Mouse (Mus musculus) embryo, embryonic 11 days (tissue): ENCODE data around the gene Krt25.

Source experiments
- DNase-seq: peaks from one replicate; pipeline ENCODE4 v3.0.0-alpha.2; 2015

Gene Krt25

DNA sequence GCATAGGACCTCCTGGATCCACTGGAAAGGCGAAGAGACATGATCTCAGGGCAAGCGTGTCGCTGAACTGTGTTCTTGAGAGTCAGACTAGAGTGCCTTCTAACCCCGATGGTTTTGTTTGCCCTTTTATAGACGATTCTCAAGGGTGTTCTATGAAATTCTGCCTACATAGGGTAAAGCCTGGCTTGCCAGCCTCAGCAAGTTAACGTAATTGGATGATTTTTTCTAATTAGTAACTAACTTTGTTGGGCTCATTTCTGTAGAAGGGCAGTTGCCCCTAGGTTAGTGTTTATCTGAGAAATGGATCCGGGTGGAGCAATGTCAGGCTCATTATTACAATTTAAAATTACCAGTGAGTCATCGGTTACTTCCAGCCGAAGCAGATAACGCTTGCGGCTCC lies at the start of gene Krt25:
TSS of gene Krt25 (minus strand) at position 101 of the 400 bp plus-strand sequence.
- DNase-seq, result no peak

DNA sequence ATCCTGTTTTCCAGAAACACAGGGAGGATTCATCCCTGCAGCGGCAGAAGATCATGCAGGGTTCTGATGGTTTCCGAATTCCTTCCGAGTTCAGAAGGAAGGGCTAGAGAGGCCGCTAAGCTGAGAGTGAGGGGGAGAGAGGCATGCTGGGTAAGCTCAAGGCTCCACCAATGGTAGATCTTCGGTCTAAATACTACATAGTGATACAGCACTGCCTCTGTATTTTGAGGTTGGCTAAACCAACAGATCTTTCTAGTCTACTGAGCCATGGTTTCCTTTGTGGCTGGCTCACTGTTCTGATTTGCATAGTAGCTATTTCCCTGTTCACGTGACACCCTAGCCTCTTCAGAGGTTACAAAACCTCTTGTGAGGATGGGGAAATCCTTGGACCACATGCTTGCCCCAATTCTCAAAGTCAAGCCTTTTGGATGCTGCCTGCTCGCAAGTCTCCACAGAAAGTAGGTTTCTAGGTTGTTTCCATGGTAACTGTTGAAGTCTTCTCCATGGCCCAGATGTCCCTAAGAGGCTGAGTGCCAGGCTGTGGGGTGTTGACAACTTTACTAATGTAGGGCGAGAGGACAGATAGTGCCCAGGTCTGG lies 47.2 kb upstream of the Krt25 start:
- no peak for DNase-seq

DNA sequence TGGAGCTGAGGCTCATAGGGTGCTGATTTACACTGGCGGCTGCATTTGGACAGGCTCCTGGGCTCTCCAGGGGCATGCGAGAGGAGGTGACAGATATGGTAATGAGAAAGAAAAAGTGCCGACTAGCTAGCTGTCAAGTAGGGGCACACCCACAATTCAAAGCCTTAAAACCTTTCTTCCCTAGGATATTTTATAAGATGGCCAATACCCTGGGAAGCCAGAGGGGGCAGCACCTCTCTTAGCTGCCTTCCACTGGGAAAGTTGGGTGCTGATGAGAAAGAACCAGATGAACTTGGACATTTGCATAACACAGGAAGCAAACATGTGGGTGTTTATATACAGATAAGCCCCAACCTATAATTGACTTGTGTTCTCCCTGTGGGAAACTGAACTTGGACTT lies 46.5 kb upstream of the Krt25 start:
- peak; percentile 43 for DNase-seq

DNA sequence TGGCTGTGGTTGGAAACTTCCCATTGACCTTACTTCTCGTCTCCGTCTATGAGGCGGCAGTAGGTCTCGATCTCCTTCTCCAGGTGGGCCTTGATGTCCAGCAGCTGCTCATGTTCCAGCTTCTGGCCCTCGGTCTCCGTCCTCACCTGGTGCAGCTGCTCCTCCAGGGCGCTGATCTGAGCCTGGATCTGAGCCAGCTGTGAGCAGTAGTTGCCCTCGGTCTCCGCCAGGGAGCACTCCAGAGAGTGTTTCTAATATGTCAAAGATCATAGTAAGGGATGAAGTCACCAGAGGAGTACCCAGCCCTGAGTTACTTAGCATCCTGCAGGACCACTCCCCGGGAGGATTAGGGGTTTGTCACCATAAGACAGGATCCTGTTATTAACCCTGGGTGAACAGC lies 44.0 kb upstream of the Krt25 start:
- peak; percentile 12 for DNase-seq

DNA sequence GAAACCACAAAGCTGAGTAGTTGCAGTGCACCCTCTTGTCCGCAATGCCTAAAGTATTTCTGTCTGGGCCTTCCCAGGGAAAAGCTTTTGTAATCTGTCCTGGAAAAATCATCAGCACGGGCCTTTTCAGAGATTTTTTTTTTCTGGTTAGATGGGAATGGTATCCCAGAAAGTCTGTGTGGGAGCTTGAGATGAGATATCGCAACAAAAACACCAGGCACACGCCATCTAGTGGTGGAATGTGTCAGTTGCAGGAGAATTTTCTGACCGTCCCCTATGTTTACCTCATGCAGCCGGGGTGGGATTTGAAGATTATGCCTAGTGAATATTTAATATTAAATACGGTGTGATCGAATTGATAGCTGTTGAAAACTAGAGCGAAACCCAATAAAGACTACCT lies 41.7 kb upstream of the Krt25 start:
- DNase-seq, result peak; percentile 62

DNA sequence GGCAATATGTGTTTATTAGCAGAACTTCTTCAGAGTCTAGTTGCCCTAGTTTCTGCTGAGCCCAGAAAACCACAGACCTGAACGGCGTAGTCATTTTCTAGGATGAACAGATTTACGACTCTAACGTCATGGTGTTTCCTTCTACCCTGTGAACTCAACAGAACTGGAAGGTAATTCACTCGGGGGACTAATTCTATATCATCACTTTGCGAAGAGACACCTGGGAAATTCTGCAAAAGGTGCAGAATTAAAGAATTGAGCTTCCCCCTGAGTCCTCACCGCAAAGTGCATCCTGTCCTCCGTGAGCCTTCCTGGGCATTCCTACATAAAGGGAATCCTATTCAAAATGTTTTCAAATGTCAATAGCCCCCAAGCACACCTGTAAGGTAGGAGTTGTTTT lies 38.7 kb upstream of the Krt25 start:
- DNase-seq, result no peak

DNA sequence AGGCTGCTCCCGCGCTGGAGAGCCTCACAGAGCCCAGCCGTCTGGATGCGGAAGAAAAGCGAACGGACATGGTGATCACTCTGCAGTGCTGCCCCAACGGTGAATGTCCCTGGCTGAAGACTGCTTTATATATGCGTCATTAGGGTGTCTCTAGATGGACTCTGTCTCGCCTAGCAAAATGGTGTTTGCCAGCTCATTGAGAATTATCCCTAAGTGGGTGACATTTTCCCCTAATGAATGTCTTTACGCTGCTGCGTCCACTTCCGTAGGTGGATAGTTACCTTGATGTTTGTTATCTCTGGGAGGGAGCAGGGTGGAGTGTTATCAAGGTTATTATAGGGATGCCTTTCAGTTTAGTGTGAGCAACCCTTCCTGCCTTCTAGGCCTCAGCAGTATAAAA lies 28.3 kb upstream of the Krt25 start, which contains the start of gene Krt27:
TSS of gene Krt27 (minus strand) at position 101 of the 400 bp plus-strand sequence.
- no peak for DNase-seq

DNA sequence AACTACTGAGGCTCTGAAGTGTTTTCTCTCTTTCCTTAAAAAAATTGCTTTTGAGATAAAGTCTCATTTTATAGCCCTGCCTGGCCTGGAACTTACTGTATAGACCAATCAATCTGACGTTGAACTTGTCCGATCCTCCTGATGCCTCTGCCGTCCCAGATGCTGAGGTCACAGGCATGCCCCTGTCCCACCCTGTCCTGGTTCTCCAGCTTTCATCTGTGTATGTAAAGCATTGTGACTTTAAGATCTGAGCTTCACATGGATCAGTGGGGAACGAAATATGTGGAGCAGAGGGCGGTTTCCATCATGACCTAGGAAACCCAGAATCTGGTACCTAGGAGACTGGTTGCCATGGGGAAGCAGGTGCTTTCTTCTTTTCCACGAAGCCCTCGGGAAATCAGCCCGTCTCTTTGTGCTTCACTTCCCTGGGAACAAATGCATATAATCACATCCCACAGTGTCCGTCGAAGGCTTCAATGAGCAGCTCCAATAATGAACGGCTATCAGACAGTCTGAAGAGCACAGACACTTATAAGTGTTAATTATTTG lies 16.6 kb upstream of the Krt25 start:
- peak; percentile 31 for DNase-seq

DNA sequence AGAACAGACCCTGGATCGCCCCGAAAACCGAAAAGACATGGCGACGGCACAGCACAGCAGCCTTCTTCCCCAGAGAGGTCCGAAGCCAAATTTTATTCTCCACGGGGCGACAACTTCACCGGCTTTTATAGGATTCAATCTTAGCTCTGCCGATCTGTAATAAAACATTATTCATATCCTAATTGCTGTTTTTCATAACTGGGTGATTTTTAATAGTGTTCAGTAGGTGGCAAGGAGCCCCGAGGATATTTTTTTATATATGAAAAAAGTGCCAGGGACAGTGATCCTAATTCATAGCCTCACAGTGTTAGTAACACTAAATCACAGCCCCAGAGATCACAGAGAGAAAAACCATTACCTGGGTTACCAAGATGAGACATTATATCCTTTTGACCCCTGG lies 15.1 kb upstream of the Krt25 start, which contains the start of gene Krt26:
TSS of gene Krt26 (minus strand) at position 101 of the 400 bp plus-strand sequence.
- DNase-seq, result no peak

DNA sequence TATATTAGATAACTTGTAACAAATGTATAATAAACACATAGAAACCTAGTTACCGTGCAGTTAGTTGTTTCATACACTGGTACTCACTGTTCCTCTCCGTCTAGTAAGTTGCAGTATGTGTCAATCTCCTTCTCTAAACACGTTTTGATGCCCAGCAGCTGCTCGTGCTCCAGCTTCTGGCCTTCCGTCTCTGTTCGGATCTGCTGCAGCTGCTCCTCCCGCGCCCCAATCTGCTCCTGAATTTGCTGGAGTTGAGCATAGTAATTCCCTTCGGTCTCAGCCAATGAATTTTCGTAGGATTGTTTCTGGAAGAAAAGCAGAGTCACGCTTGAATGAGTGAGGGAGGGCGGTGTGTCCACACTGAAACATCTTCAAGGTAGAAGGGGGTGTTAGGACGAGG lies 10.7 kb upstream of the Krt25 start:
- DNase-seq, result no peak

DNA sequence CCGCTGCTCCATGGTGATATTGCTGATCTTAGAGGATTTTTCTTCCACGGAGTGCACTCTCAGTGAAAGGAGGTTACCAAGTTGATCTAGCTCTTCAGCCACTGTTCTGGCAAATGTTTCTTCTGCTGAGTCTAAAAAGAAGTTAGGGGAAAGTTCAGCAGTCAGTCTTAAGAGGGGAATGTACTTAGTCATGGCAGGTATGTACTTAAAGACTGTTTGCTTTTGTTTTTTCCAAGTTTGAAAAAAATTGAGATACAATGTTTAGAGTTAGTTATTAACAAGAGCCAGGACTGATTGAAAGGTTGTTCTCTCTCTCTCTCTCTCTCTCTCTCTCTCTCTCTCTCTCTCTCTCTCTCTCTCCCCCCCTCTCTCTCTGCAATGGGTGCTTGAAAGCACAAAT lies 6.9 kb upstream of the Krt25 start:
- no peak for DNase-seq

DNA sequence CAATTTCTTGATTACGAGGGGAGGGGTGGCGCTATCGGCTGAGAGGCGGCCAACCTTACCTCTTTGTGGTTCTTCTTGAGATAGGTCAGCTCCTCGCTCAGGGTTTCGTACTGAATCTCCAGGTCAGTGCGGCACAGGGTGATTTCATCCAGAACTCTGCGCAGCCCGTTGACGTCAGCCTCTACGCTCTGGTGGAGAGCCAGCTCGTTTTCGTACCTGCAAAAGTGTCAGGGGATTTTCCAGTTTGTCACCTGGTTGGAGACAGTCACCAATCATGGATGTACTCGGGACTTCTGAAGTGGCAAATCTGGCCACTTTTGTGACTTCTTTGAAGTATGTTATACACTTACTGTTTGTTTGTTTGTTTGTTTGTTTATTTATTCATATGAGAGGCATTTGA lies 1.7 kb downstream of the Krt25 start:
- no peak for DNase-seq

DNA sequence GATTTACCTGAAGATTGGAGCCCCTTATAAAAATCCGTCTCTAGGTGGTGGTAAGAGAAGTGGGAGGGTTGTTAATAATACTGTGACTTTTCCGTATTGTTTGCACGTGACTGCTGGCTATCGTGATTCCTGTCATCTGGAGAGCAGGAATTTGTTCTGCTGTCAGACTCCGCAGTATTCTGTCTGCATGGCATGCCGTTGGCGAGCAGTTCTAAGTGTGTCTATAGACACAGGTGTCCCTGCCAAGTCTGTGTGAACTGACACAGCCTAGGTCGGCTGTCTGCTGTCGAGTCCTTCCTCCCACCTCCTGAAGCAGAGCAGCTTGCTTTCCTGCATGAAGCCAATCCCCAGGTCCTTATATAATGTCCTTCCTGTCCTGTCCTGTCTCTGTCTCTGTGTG lies 3.6 kb downstream of the Krt25 start:
- no peak for DNase-seq

DNA sequence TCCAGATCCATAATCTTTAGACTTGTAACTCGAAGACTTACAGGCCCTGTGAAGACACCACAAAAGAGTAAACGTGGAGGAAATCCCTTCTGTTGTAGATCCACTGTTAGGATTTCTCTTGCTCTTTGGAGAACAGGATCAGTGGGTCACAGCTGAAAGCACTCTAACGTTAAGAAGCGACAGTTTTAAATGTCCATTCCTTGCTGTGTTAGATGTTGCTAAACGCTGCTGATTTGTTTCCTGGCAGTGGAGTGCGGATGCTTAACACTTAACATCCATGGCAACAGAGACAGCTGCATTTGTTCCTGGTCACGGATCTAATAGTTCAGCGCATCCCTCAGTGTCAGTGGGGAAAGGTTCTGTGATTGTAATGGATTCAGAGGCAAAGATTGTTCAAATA lies 6.2 kb downstream of the Krt25 start:
- no peak for DNase-seq

DNA sequence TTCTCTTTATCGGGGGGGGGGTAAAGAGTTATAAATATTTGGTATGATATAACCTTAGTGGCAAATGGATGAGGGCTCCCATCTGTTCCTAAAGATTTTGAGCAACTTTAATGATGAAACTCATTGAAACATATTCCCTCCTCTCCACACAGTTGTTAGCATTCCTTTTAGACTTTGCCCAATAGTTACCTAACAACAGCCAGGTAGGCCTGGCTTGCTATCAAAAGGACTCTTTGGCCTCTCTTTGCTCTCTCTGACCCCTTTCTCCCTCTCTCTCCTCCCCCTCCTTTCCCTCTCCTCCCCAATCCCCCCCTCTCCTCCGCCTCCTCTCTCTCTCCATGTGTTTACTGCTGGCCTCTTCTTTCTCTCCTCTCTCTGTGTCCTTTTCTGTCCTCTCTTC lies 8.2 kb downstream of the Krt25 start:
- DNase-seq, result no peak

DNA sequence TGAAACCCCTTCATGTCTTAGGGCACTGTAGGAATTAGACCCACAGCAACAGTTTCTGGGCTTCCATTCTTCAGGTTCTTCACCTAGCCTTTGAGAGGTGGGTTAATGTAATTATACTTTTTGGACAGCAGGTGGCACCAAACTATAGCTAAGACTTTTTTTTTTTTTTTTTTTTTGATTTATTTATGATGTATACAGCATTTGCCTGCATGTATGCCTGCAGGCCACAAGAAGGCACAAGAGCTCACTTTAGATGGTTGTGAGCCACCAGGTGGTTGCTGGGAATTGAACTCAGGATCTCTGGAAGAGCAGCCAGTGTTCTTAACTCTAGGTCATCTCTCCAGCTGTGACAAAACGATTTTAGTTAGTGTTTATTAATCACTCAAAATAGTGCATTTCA lies 11.9 kb downstream of the Krt25 start:
- DNase-seq, result peak; percentile 69

DNA sequence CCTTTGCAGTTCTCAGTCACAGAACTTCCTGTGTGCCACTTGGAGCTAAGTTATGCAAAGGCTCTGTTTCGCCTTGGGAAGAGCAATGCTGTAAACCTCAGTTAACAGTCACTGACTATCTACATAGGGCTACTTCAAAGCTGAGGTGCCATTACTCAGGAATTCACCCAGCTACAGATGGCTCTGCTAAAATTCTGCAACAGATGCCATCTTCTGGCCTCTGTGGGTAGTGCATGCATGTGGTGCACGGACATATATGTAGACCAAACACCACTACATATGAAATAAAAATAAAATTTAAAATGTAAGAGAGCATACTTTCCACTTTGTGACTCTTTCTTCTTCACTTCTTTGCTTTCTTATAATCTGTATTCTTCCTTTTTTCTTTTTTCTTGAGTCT lies 15.2 kb downstream of the Krt25 start:
- DNase-seq, result peak; percentile 73

DNA sequence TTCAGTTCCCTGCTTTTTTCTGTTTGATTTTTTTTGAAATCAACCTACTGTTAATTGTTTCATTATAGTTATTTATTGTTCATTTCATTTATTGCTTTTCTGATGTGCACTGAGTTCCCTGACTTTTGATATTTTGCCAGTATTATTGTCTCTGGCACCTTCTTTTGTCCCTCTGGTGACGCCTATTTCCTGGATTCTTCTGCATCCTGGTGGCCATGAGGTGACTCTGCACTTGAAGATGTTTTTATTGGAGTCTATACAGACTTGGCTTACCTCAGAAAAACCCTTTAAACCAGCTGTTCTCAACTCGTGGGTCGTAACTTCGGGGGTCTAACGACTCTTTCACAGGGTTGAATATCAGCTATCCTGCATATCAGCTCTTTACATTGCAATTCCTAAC lies 27.7 kb downstream of the Krt25 start:
- DNase-seq, result no peak

DNA sequence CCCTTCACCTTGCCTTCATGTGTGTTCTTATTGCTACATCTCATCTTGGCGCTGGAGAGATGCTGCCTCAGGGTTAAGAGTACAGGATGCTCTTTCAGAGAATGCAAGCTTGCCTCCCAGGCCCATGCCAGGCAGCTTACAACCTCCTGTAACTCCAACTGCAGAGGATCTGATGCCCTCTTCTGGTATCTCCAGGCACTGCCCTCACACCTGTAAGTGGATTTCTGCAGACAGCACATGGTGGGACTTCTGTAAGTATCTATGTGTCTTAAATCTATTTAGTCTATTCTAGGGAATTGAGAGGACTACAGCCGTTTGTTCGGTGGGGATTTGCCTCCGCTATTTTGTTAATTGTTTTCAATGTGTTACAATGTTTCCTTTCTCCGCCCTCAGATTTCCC lies 29.9 kb downstream of the Krt25 start:
- DNase-seq, result peak; percentile 58

DNA sequence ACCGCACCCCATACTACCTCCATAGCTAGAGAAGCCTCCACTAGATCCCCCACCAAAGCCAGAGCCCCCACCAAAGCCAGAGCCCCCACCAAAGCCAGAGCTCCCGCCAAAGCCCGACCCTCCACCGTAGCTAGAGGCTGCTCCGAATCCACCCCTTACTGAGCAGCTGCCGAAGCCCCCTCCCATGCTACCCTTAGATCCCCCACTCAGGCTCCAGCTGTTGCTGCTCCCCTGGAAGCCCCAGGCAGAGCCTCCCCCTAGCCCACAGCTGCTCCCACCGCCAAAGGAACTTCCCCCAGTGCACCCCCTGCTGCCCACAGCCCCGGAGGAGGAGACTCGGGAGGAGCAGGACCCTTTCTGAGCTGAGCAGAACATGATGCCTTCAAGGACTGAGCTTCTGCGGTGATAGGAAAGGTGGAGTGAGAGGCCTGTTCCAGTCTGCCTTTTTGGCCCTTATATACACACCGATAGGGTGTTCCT lies 37.9 kb downstream of the Krt25 start, which contains the start of gene Krt24:
TSS of gene Krt24 (minus strand) at position 430 of the 480 bp plus-strand sequence.
- DNase-seq, result no peak

DNA sequence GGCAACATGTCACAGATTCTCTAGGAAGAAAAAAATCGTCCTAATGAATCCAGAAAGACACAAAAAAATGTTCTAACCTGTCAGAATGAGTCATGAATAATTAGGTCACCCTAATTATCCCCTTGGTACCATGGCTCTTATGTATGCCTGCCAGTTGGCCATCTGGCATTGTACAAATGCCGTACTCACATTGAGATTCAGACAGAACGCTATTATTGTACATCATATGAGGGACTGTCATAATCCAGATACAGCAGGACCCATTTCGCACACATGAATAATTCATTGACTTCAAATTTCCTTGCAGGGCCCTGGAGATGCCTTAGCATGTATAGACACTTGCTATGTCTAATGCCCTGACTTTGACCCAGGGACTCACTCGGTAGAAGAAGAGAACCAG lies 38.7 kb downstream of the Krt25 start:
- no peak for DNase-seq

DNA sequence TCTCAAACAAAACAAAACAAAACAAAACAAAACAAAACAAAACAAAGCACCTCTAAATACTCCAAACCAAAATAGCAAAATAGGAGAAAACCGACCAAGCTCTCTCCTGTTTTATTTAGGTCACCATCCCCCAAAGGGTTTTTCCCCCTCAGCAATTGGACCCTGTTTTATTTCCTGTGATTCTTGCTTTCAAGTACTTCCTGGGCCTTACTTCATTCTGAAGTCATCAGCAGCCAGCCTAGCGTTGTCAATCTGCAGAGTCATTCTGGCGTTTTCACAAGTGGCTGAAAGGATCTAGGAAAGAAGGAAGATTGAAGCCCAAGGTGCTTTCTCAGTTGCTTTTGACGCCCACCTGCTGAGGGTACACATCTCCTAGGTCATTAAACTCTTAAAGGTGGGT lies 39.4 kb downstream of the Krt25 start:
- no peak for DNase-seq

DNA sequence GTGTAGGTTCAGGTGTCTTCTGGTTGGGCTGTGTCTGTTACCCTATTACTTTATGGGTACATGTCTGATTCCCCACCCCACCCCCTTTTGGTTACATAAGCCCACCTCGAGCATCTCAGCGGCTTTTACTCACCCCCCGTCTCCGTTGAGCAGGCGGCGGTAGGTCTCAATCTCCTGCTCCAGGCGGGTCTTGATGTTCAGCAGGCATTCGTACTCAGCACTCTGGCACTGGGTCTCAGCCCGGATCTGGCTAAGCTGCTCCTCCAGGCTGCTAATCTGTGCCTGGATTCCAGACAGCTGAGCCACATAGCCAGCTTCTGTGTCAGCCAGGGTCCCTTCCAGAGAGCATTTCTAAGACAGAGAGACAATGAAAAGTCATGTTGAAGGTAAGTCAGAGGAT lies 41.6 kb downstream of the Krt25 start:
- no peak for DNase-seq

DNA sequence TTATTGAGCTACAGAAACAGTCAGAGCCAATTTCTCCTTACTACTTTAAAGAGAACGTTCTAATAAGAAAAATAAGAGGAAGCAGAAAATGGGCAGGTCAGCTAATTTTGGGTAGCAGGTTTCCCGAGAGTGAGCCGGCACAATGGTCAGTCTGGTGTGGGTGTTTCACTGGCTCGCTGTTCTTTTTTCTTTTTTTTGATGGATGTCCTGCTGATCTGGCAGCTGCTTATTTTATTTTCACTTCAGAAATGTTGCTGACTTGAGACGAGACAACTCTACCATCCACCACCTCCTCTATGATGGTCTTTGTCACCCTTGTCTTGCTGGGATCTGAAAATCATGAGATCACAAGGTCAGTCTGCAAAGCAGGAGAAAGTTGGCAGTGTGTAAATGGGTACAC lies 42.8 kb downstream of the Krt25 start:
- DNase-seq, result no peak

DNA sequence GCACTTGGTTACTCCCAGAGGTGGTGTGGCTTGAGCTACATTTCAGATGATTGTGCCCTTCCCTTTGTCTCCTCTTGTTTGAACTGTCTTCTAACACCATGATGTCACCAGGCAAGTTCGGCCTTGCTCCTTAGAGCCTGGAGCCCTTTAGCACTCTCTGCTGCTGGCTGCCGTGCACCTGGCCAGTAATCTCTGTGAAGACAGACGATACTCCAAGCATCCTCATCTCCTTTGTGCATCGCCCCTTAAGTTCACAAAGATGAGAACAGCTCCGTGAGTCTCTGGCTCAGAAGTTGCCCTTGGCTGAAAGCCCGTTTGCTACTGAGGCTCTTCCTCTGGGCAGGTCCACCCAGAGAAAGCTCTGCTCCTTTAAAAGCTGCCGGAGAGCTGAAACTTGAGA lies 46.0 kb downstream of the Krt25 start:
- no peak for DNase-seq
